Mouse (Mus musculus) heart, embryonic 11.5 days (tissue): ENCODE measurements at regions not wholly inside any gene's neighbourhood (a gene's known extent, or its start where the extent isn't known, plus 50 kb on each side); places are given as distances from the start of the nearest gene placed in this dataset.

Source experiments
- ATAC-seq: fragments of 200-750 bp; cut with Nextera tagmentation; replicated peaks from 2 replicates; pipeline ENCODE4 v1.8.0; 2017; ENCODE audit warnings: moderate library complexity; ENCODE audit not compliant: insufficient number of reproducible peaks, low FRiP score, low TSS enrichment
- H3K27ac ChIP-seq: fragments of 300-500 bp; sonication (generic); 2 replicates; pipeline ENCODE4 v1.5.1; 2014; ENCODE audit warnings: mild to moderate bottlenecking, low read depth, low read length
- H3K27me3 ChIP-seq: fragments of 300-500 bp; sonication (generic); 2 replicates; pipeline ENCODE4 v1.6.1; 2014; ENCODE audit warnings: mild to moderate bottlenecking, low read length, mixed read lengths; ENCODE audit not compliant: control insufficient read depth, insufficient read depth
- H3K36me3 ChIP-seq: fragments of 300-500 bp; sonication (generic); 2 replicates; pipeline ENCODE4 v1.6.1; 2014; ENCODE audit warnings: mild to moderate bottlenecking, low read length, moderate library complexity, mixed read lengths; ENCODE audit not compliant: control insufficient read depth, insufficient read depth
- H3K4me1 ChIP-seq: fragments of 300-500 bp; sonication (generic); 2 replicates; pipeline ENCODE4 v1.6.1; 2014; ENCODE audit warnings: low read length; ENCODE audit not compliant: control insufficient read depth, insufficient read depth
- H3K4me2 ChIP-seq: fragments of 300-500 bp; sonication (generic); 2 replicates; pipeline ENCODE4 v1.6.1; 2014; ENCODE audit warnings: mild to moderate bottlenecking, moderate library complexity
- H3K4me3 ChIP-seq: fragments of 300-500 bp; sonication (generic); 2 replicates; pipeline ENCODE4 v1.5.1; 2014; ENCODE audit warnings: low read depth, low read length
- H3K9ac ChIP-seq: fragments of 300-500 bp; sonication (generic); 2 replicates; pipeline ENCODE4 v1.6.1; 2014; ENCODE audit warnings: mild to moderate bottlenecking, low read depth, low read length, moderate library complexity
- H3K9me3 ChIP-seq: fragments of 300-500 bp; sonication (generic); replicated peaks from 2 replicates; pipeline ENCODE4 v1.6.1; 2016; ENCODE audit warnings: low read length; ENCODE audit not compliant: control insufficient read depth
- WGBS: fragments of 180-500 bp; shearing (Covaris S2); extraction: QIAGEN DNeasy Blood & Tissue Kit; methylation state at CpG from one replicate; pipeline ENCODE4 v1.1.7; 2014; ENCODE audit not compliant: insufficient replicate concordance; 5-methylcytosine and 5-hydroxymethylcytosine counted together

DNA sequence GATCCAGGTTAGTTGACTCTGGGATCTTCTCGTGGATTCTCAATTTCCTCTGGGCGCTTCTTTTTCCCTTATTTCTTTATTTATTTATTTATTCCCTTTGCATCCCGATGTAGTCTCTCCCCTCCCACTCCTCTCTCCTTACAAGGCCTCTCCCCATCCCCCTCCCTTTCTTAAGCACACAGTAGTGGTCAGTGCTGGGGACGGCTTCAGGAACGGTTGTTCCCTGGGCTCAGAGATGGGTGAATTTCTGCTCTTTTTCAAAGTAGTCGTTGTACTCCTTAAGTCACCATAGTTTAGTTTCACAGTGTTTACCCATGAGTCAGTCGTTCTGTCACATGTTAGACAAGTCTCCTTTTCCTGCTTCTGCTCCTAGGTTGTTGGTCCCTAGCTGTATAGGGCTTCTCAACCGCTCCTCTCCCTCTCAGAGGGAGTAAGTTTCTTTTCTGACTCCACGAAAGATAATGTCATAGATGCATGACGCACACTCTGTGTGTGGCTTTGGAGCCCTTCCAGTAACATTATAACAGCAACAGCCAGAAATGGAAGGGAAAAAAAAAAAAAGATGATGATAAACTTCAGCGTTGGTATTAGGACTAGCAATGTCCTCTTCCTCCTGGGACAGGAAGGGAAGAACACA, 129.9 kb upstream of the Fat1 start:
- no peak overlapping the region for H3K4me3 ChIP-seq
- no peaks in the 10 kb centered on the region for H3K9me3 ChIP-seq
- H3K27me3 ChIP-seq, result no peaks in the 10 kb centered on the region
- ATAC-seq, result no peak
- H3K36me3 ChIP-seq, result no peaks in the 10 kb centered on the region
- no peak overlapping the region for H3K4me2 ChIP-seq
- H3K4me1 ChIP-seq, result peaks cover 13% of the 10 kb centered on the region
- H3K27ac ChIP-seq, result no peak overlapping the region
- 57% methylated on average over 11 of the region's 11 CpGs for WGBS
- H3K9ac ChIP-seq, result no peak overlapping the region

DNA sequence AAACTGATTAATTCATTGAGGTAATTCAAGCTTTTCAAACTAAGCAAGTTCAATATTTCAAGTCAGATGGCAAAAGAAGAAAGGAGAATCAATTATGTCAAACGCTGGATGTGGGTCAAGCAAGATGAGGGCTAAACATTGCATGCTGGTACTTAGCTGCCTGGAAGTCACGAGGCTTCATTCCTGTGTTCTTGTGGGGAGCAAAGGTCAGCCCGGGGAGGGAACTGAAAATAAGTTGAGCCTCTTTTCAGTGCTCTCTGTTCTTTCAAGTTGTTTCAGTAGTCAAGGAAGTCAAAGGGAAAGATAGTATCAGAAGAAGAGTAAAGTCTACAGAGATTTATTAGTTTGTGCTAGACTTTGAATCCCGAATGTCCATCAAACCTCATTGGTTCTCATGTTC, 122.9 kb upstream of the Fat1 start:
- Histone ChIP-seq H3K36me3 (no peaks in the 10 kb centered on the region), H3K4me3 (no peak overlapping the region), H3K9ac (no peak overlapping the region), H3K27ac (no peak overlapping the region), H3K9me3 (no peaks in the 10 kb centered on the region), H3K4me1 (no peaks in the 10 kb centered on the region), H3K4me2 (no peak overlapping the region), H3K27me3 (no peaks in the 10 kb centered on the region)
- no peak for ATAC-seq
- WGBS, result 76% methylated on average over 4 of the region's 4 CpGs

DNA sequence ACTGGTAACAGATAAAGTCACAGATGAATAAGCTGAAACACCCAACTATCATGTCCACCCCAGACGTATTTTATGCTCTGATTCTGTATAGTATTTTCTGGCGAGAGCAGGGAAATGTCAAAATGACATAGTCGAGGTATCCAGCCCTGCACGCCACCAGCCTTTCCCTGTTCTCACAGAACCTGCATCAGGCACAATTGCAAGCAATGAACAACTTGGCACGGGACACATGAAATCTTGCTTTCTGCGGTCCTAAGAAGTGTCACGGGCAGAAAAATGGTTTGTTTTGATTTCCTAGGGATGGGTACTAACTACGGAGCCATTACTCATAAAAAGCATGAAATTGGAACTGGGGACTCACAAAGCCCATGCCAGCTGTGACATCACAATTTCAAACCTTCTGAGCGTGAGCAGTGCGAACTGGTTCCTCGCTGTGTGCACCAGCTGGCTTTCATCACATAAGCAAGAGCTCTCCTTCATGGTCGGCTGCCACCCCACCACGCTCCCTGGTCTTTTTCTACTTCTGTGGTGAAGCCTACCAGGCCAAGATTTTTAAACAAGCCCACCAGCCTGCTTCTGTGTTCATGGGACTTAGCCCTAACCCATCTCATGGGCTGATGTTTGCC, 117.6 kb upstream of the Fat1 start:
- Histone ChIP-seq H3K9ac (no peak overlapping the region), H3K27ac (no peak overlapping the region), H3K36me3 (no peaks in the 10 kb centered on the region), H3K27me3 (no peaks in the 10 kb centered on the region), H3K9me3 (no peaks in the 10 kb centered on the region), H3K4me1 (no peaks in the 10 kb centered on the region), H3K4me3 (no peak overlapping the region), H3K4me2 (no peak overlapping the region)
- 78% methylated on average over 13 of the region's 13 CpGs for WGBS
- no peak for ATAC-seq

DNA sequence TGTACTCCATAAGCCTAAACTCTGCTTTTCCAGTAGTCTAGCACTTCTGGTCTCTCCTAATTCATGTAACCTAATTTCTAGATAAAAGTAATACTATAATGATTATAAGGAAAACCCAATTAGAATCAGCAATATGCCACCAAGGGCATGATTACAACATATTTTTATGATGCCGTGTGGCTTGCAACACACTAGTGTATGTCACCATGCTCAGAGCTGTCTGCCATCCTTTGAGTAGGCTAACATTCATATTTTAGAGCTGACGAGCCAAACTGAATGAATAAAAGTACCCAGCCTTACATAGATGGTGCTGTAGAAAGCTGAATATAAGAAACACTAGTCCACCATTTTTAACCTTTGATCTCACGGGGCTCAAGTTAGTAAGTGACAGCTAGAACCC, 116.0 kb upstream of the Fat1 start:
- Histone ChIP-seq H3K27me3 (no peaks in the 10 kb centered on the region), H3K36me3 (no peaks in the 10 kb centered on the region), H3K27ac (no peak overlapping the region), H3K9ac (no peak overlapping the region), H3K9me3 (peaks cover 3% of the 10 kb centered on the region; the same call in 1 of the 2 replicates), H3K4me3 (no peak overlapping the region), H3K4me2 (no peak overlapping the region), H3K4me1 (no peaks in the 10 kb centered on the region)
- WGBS, result 84% methylated on average over 3 of the region's 3 CpGs
- no peak for ATAC-seq

DNA sequence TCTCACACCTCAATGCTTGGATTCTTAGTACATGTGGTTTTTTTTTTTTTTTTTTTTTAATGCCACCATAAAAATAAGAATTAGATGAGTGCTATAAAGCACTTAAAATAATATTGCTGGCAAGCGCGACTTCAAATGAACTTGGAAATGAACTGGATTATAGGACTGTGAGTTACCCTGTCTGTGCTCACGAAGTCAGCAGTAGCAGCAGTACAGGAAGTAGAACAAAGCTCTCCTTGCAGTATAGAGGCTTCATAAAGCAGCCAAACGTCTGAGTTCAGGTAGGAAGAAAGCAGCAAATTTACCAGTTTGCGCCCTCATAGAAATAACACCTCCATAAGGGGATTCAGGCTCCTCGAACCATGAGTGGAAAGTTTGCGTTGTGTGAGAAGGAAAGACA, 115.6 kb upstream of the Fat1 start:
- no peaks in the 10 kb centered on the region for H3K4me1 ChIP-seq
- ATAC-seq, result no peak
- no peaks in the 10 kb centered on the region for H3K27me3 ChIP-seq
- no peak overlapping the region for H3K4me2 ChIP-seq
- H3K27ac ChIP-seq, result no peak overlapping the region
- WGBS, result 82% methylated on average over 7 of the region's 7 CpGs
- no peaks in the 10 kb centered on the region for H3K36me3 ChIP-seq
- H3K9ac ChIP-seq, result no peak overlapping the region
- H3K9me3 ChIP-seq, result peaks cover 3% of the 10 kb centered on the region; the same call in 1 of the 2 replicates
- no peak overlapping the region for H3K4me3 ChIP-seq

DNA sequence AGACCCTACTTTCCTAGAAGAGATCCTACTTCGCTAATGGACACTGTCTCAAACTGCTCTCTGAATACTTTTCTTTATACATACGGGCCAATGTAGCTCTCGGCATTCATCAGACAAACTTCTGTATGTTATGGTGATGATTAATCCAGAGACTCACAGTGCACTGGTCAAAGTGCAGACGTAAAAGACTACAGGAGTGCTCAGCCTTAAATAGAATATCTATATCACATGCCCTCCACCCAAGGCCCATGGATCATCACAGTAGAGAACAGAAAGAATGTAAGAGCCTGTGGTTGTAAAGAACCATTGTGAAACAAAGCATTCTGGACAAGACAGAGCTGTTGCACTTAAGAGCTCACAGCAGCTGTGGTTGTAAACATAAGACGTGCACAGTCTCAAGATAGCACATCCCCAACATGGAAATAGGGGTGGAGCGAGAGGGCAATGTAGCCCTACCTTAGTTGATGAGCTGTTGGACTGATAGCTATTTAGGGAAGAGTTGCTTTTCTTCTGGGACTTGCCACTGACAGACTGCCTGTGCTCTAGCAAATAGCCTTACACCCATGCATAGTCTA, 110.0 kb upstream of the Fat1 start:
- WGBS, result 62% methylated on average over 6 of the region's 6 CpGs
- peaks cover 3% of the 10 kb centered on the region; the same call in 1 of the 2 replicates for H3K9me3 ChIP-seq
- no peak overlapping the region for H3K9ac ChIP-seq
- peaks cover 9% of the 10 kb centered on the region for H3K4me1 ChIP-seq
- H3K27ac ChIP-seq, result no peak overlapping the region
- peak; percentile 46; the same call in 1 of the 2 replicates for ATAC-seq
- no peak overlapping the region for H3K4me3 ChIP-seq
- no peak overlapping the region for H3K4me2 ChIP-seq
- no peaks in the 10 kb centered on the region for H3K36me3 ChIP-seq
- no peaks in the 10 kb centered on the region for H3K27me3 ChIP-seq

DNA sequence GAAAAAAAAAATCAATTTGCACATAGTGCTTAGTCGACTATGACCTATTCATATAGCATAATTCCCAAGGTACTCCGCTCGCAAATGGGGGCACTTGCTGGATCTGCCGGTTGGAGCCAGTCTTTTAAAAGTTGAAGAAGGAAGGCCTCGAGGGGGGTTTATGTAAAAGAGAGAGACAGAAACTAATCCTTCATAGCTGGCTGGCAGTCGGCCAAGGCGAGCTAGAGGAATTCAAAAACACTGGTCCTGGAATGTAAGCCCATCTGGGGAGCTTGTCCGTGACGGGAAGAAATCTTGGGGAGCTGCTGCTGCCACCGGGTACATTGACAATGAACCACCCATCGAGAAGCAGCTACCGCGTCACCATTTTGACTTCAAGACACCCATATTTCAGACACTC, 108.3 kb upstream of the Fat1 start:
- 40% methylated on average over 13 of the region's 13 CpGs for WGBS
- no peak overlapping the region for H3K4me3 ChIP-seq
- peaks cover 9% of the 10 kb centered on the region for H3K4me1 ChIP-seq
- peaks cover 3% of the 10 kb centered on the region; the same call in 1 of the 2 replicates for H3K9me3 ChIP-seq
- H3K27ac ChIP-seq, result no peak overlapping the region
- peak overlapping the region; percentile 36; the same call in 1 of the 2 replicates for H3K4me2 ChIP-seq
- 0 out of 2 replicates have a peak, but pooled peaks have one; percentile 26 for ATAC-seq
- no peak overlapping the region for H3K9ac ChIP-seq
- H3K36me3 ChIP-seq, result no peaks in the 10 kb centered on the region
- H3K27me3 ChIP-seq, result no peaks in the 10 kb centered on the region

DNA sequence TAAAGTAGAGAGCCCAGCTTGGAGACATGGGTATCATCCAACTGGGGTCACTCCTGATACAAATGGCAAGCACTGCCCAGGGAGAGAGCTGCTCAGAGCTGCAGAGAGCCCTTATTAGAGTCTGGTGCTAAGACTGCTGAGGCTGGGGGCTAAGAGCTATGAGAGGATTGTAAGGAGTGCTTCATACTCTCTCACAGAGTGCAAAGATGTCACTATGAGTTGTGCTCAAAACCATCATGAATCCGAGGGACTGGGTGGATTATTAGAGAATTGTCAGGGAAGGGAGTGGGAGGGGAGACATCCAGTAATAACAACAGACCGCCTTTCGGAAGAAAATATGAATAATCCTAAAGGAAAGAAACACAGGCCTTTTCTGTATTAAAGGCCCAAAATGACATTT, 107.2 kb upstream of the Fat1 start:
- WGBS, result 85% methylated on average over 3 of the region's 3 CpGs
- ATAC-seq, result no peak
- H3K27ac ChIP-seq, result no peak overlapping the region

More for the DNA sequence above, 107.2 kb upstream of the Fat1 start:
- Histone ChIP-seq H3K4me1 (peaks cover 9% of the 10 kb centered on the region), H3K4me3 (no peak overlapping the region), H3K9me3 (peaks cover 3% of the 10 kb centered on the region; the same call in 1 of the 2 replicates), H3K27me3 (no peaks in the 10 kb centered on the region), H3K9ac (no peak overlapping the region), H3K36me3 (no peaks in the 10 kb centered on the region), H3K4me2 (no peak overlapping the region)
